Mouse (Mus musculus): ENCODE measurements around the gene Gm5862. TPM values are rescaled to one million over a fixed set of nuclear protein-coding genes. Genes with fewer than 3 reads are reported as not detected.
"Not testable (repeated sequence)": the region's sequence is repeated elsewhere in the genome, so short reads cannot be mapped to it uniquely, and the experiment has no call there.

The Gm5862 gene
- not detected in 2 replicates for polyA plus RNA-seq (2016; fragmentation: Nextera tagmentation; extraction: Ambion mirVana)

DNA sequence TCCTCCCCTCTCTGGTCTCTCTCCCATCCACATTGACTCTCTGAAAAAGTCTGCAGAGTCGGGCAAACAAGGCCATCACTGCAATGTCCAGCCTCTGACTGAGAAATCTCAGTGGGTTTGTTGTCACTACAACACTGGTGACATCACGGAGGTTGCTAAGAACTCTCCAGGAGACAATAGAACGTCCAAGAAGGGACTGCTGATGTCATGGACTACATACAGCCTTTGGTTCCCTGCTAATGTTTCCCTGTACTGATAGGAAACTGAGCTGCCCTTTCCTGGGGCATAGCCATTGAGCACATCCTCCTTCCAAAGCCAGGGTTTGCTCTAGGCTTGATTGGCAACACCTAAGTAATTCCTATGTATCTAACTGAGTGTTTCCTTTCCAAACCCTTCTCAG lies at the start of gene Gm5862:
Gene Gm5862, minus strand, starts transcription at position 101 of the 400 bp plus-strand sequence.
- not testable (repeated sequence) for H3K4me3 ChIP-seq; H3K4me2 ChIP-seq (replicated peaks); ATAC-seq (ENCODE audit: low FRiP score, low read depth); H3K27ac ChIP-seq; H3K9me3 ChIP-seq; H3K27me3 ChIP-seq (replicated peaks); H3K4me1 ChIP-seq; H3K36me3 ChIP-seq; H3K9ac ChIP-seq
- no CpG with 5 or more reads among the region's 3 CpGs for WGBS

DNA sequence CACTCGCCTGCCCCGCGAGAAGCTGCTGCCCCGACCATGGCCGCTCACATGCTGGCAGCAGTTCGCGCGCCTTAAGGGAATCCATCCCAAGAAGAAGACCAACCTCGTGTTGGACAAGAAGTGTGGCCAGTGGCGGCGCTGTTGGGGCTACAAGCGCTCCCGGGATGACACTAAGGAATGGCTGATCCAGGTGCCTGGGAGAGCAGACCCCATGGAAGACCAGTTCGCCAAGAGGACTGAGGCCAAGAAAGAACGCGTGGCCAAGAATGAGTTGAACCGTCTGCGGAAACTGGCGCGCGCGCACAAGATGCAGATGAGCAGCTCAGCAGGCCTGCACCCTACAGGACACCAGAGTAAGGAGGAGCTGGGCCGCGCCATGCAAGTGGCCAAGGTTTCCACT lies 48.0 kb upstream of the Gm5862 start:
- Histone ChIP-seq H3K4me3 (no peak overlapping the region), H3K9me3 (0 out of 2 replicates have a peak, but pooled peaks cover 6% of the 10 kb centered on the region), H3K27me3 (replicated peaks) (no peaks in the 10 kb centered on the region), H3K4me2 (replicated peaks) (no peak overlapping the region), H3K36me3 (no peaks in the 10 kb centered on the region), H3K4me1 (no peaks in the 10 kb centered on the region), H3K9ac (no peak overlapping the region), H3K27ac (no peak overlapping the region)
- no peak for ATAC-seq (ENCODE audit: low FRiP score, low read depth)
- 86% methylated on average over 24 of the region's 24 CpGs for WGBS

- not testable (repeated sequence) for H3K9ac ChIP-seq; ATAC-seq (ENCODE audit: low FRiP score, low read depth); H3K27me3 ChIP-seq (replicated peaks); H3K4me3 ChIP-seq; H3K9me3 ChIP-seq; H3K27ac ChIP-seq; H3K4me2 ChIP-seq (replicated peaks); H3K36me3 ChIP-seq; H3K4me1 ChIP-seq
- no CpG with 5 or more reads among the region's 2 CpGs for WGBS
These were observed 35.8 kb upstream of the Gm5862 start, which contains the start of gene Gm7347 for GRCm38 (mm10) chr5:26058481-26058880. Gene Gm7347 (minus strand): TSS chr5:26058581.

DNA sequence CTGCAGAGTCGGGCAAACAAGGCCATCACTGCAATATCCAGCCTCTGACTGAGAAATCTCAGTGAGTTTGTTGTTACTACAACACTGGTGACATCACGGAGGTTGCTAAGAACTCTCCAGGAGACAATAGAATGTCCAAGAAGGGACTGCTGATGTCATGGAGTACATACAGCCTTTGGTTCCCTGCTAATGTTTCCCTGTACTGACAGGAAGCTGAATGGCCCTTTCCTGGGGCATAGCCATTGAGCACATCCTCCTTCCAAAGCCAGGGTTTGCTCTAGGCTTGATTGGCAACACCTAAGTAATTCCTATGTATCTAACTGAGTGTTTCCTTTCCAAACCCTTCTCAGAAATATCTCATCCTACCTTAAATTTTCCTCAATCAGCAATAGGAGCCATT lies 16.7 kb upstream of the Gm5862 start, which contains the start of gene Speer4a:
Gene Speer4a, minus strand, starts transcription at position 101 of the 400 bp plus-strand sequence.
- 81% methylated on average over 2 of the region's 2 CpGs for WGBS

DNA sequence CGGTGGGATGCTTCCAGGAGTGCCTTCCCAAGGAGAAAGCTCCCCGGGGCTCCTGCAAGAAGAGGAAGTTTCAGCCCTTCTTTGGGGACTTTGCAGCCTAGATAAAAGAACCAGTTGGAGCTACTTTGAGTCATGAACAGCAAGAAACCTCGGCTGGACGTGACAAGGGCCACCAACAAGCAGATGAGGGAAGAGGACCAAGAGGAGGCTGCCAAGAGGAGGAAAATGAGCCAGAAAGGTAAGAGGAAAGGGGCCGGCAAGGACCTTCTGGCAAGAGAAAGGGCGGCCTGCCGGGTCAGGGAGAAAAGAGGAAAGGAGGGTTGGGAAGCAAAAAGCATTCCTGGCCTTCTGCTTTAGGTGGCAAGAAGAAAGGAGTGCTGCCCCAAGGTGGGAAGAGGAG lies 15.0 kb downstream of the Gm5862 start:
- H3K4me1 ChIP-seq; H3K9ac ChIP-seq; H3K36me3 ChIP-seq; ATAC-seq (ENCODE audit: low FRiP score, low read depth); H3K27ac ChIP-seq; H3K9me3 ChIP-seq; H3K27me3 ChIP-seq (replicated peaks); H3K4me3 ChIP-seq: not testable (repeated sequence)
- H3K4me2 ChIP-seq (replicated peaks), result peak overlapping the region; percentile 56; the same call in 1 of the 2 replicates
- 74% methylated on average over 7 of the region's 7 CpGs for WGBS

More for the DNA sequence above, 16.7 kb upstream of the Gm5862 start, which contains the start of gene Speer4a:
- H3K4me1 ChIP-seq; H3K9me3 ChIP-seq; H3K27ac ChIP-seq; H3K36me3 ChIP-seq; ATAC-seq (ENCODE audit: low FRiP score, low read depth); H3K27me3 ChIP-seq (replicated peaks); H3K4me2 ChIP-seq (replicated peaks); H3K4me3 ChIP-seq; H3K9ac ChIP-seq: not testable (repeated sequence)

DNA sequence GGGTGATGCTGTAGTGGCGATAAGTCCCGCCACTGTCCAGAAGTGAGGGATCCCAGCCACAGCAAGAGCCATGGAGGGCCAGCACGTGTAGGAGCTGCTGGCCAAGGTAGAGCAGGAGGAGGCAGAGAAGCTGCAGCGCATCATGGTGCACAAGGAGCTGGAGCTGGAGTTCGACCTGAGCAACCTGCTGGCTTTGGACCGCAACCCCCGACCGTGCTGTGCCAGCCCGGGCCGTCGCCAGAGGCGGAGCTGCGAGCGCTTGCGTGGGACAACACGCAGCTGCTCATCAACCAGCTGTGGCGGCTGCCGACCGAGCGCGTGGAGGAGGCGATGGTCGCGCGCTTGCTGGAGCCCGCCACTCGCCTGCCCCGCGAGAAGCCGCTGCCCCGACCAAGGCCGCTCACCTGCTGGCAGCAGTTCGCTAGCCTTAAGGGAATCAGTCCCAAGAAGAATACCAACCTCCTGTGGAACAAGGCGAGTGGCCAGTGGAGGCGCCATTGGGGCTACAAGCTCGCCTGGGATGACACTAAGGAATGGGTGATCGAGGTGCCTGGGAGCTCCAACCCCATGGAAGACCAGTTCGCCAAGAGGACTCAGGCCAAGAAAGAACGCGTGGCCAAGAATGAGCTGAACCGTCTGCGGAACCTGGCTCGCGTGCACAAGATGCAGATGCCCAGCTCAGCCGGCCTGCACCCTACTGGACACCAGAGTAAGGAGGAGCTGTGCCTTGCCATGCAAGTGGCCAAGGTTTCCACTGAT lies 15.6 kb downstream of the Gm5862 start:
- ATAC-seq (ENCODE audit: low FRiP score, low read depth), result peak; percentile 93
- not testable (repeated sequence) for H3K4me1 ChIP-seq; H3K9me3 ChIP-seq; H3K36me3 ChIP-seq; H3K27me3 ChIP-seq (replicated peaks); H3K27ac ChIP-seq
- 21% methylated on average over 45 of the region's 45 CpGs for WGBS
- Histone ChIP-seq H3K9ac (peak overlapping the region; percentile 45; the same call in 1 of the 2 replicates), H3K4me3 (peak overlapping the region; percentile 23), H3K4me2 (replicated peaks) (peak overlapping the region; percentile 56)

DNA sequence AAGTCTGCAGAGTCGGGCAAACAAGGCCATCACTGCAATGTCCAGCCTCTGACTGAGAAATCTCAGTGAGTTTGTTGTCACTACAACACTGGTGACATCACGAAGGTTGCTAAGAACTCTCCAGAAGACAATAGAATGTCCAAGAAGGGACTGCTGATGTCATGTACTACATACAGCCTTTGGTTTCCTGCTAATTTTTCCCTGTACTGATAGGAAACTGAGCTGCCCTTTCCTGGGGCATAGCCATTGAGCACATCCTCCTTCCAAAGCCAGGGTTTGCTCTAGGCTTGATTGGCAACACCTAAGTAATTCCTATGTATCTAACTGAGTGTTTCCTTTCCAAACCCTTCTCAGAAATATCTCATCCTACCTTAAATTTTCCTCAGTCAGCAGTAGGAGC lies 18.0 kb downstream of the Gm5862 start, which contains the start of gene Gm1979:
Gene Gm1979, minus strand, starts transcription at position 101 of the 400 bp plus-strand sequence.
- H3K36me3 ChIP-seq; H3K27ac ChIP-seq; H3K4me2 ChIP-seq (replicated peaks); H3K4me1 ChIP-seq; H3K9ac ChIP-seq; H3K9me3 ChIP-seq; H3K4me3 ChIP-seq; H3K27me3 ChIP-seq (replicated peaks); ATAC-seq (ENCODE audit: low FRiP score, low read depth): not testable (repeated sequence)
- WGBS, result 88% methylated on average over 1 of the region's 2 CpGs

DNA sequence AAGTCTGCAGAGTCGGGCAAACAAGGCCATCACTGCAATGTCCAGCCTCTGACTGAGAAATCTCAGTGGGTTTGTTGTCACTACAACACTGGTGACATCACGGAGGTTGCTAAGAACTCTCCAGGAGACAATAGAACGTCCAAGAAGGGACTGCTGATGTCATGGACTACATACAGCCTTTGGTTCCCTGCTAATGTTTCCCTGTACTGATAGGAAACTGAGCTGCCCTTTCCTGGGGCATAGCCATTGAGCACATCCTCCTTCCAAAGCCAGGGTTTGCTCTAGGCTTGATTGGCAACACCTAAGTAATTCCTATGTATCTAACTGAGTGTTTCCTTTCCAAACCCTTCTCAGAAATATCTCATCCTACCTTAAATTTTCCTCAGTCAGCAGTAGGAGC lies 34.2 kb downstream of the Gm5862 start, which contains the start of gene Gm21698:
Gene Gm21698, minus strand, starts transcription at position 101 of the 400 bp plus-strand sequence.
- not testable (repeated sequence) for H3K36me3 ChIP-seq; H3K4me1 ChIP-seq; H3K27me3 ChIP-seq (replicated peaks); H3K4me2 ChIP-seq (replicated peaks); H3K9me3 ChIP-seq; ATAC-seq (ENCODE audit: low FRiP score, low read depth); H3K27ac ChIP-seq; H3K9ac ChIP-seq; H3K4me3 ChIP-seq
- no CpG with 5 or more reads among the region's 3 CpGs for WGBS

- H3K36me3 ChIP-seq; H3K4me1 ChIP-seq; ATAC-seq (ENCODE audit: low FRiP score, low read depth); H3K9ac ChIP-seq; H3K9me3 ChIP-seq; H3K4me2 ChIP-seq (replicated peaks); H3K4me3 ChIP-seq; H3K27me3 ChIP-seq (replicated peaks); H3K27ac ChIP-seq: not testable (repeated sequence)
- no CpG with 5 or more reads among the region's 2 CpGs for WGBS
These were observed 50.2 kb downstream of the Gm5862 start, which contains the start of gene Gm21680 for GRCm38 (mm10) chr5:25972563-25972962. Gene Gm21680 (minus strand): TSS chr5:25972663.

Other genes starting within 250 kb of the Gm5862 start
- not detected in 2 replicates for gene Gm21663, start 80.5 kb downstream of the Gm5862 start, polyA plus RNA-seq (2016; fragmentation: Nextera tagmentation; extraction: Ambion mirVana)
- 0.09 TPM in 1 of 2 replicates, not detected in the other for gene Gm21671, start 68.5 kb downstream of the Gm5862 start, polyA plus RNA-seq (2016; fragmentation: Nextera tagmentation; extraction: Ambion mirVana)
- 0.06 TPM in 1 of 2 replicates, not detected in the other for gene Gm21680, start 50.3 kb downstream of the Gm5862 start, polyA plus RNA-seq (2016; fragmentation: Nextera tagmentation; extraction: Ambion mirVana)
- not detected in 2 replicates for gene Gm21698, start 34.3 kb downstream of the Gm5862 start, polyA plus RNA-seq (2016; fragmentation: Nextera tagmentation; extraction: Ambion mirVana)
- gene Gm1979, start 18.1 kb downstream of the Gm5862 start, polyA plus RNA-seq (2016; fragmentation: Nextera tagmentation; extraction: Ambion mirVana), result not detected in 2 replicates
- not detected in 2 replicates for gene Speer4a, start 16.6 kb upstream of the Gm5862 start, polyA plus RNA-seq (2016; fragmentation: Nextera tagmentation; extraction: Ambion mirVana)
- 0.06 TPM in 1 of 2 replicates, not detected in the other for gene Gm7347, start 35.7 kb upstream of the Gm5862 start, polyA plus RNA-seq (2016; fragmentation: Nextera tagmentation; extraction: Ambion mirVana)
- not detected in 2 replicates for gene Gm10471, start 66.4 kb upstream of the Gm5862 start, polyA plus RNA-seq (2016; fragmentation: Nextera tagmentation; extraction: Ambion mirVana)
- gene 5031410I06Rik, start 82.4 kb upstream of the Gm5862 start, polyA plus RNA-seq (2016; fragmentation: Nextera tagmentation; extraction: Ambion mirVana), result not detected in 2 replicates
- 0.13 TPM in 1 of 2 replicates, not detected in the other for gene Gm10220, start 98.5 kb upstream of the Gm5862 start, polyA plus RNA-seq (2016; fragmentation: Nextera tagmentation; extraction: Ambion mirVana)
- gene Gm7361, start 234.8 kb upstream of the Gm5862 start, polyA plus RNA-seq (2016; fragmentation: Nextera tagmentation; extraction: Ambion mirVana), result not detected in 2 replicates

Measured in neural tube, embryonic 12.5 days (tissue).